Mouse (Mus musculus): ENCODE measurements around the gene Atxn3.
"Not testable (repeated sequence)": the region's sequence is repeated elsewhere in the genome, so short reads cannot be mapped to it uniquely, and the experiment has no call there.

Gene Atxn3

DNA sequence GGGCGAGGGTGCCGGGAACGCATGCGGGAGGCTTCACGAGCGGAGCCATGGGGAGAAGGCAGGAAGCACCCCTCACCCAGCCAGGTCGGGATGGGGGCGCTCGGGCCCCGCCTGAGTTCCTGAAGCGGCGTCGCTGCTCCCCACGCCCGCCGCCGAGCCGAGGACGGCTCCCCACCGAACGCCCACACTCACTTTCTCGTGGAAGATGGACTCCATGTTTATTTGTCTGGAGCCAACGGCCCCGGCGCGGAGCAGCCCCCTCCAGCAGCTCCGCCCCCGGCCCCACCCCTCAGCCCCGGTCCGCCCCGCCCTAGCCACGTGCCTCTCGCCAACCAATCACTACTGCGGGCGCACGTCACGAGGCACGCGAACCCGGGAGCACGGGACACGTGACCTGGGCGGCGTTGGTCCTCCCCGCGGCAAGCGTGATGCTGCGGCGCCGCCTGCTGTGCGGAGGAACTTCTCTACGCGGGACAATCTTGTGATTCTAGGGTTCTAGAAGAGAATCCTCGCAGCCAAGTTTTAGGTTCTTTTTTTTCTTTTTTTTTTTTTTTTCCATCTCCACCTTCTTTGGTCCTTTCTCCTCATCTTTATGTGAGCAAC is at the start of gene Atxn3:
TSS of gene Atxn3 (minus strand) at position 305 of the 603 bp plus-strand sequence.
- DNase-seq, result peak; percentile 99

GRCm38 (mm10) chr12:102000785-102001184 is 42.7 kb upstream of the Atxn3 start:
- DNase-seq, result no peak

DNA sequence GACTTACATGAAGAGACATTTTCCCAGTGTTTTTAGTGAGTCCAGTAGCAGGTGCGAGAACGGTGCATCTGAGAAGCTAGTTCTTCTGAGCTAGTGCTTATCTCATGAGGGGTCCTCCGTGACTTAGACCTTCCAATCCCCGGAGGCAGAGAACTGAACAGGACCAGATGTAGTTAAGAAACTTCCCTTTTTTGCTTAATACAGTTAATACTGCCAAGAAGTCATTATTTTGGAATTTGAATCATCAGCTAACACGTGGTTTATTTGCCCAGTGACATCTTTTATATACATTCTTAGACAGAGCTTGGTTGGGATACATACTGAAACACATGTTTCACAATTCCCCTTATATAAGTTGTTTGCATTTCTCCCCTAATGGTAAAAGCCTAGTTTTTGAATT is 40.9 kb upstream of the Atxn3 start:
- DNase-seq, result no peak

- DNase-seq, result no peak
Measured at GRCm38 (mm10) chr12:101994576-101995467, 36.8 kb upstream of the Atxn3 start.

GRCm38 (mm10) chr12:101987659-101988058 is 29.6 kb upstream of the Atxn3 start:
- DNase-seq, result no peak

DNA sequence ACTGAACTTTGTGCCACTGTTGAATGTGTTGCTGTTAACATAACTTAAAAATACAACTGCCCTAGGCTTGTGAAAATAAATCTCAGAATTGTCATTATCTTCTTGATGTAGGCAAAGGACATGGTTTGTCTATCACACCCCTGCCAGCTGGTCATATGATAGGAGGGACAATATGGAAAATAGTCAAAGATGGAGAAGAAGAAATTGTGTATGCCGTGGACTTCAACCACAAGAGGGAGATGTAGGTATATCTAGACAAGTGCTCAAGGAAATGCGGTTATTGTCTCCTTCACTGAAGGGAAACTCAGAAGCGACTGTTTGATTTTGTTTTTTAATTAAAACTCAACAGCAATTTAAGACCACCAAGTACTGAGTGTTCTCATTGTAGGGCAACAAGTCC is 27.1 kb upstream of the Atxn3 start:
- DNase-seq, result peak; percentile 31 to 52

DNA sequence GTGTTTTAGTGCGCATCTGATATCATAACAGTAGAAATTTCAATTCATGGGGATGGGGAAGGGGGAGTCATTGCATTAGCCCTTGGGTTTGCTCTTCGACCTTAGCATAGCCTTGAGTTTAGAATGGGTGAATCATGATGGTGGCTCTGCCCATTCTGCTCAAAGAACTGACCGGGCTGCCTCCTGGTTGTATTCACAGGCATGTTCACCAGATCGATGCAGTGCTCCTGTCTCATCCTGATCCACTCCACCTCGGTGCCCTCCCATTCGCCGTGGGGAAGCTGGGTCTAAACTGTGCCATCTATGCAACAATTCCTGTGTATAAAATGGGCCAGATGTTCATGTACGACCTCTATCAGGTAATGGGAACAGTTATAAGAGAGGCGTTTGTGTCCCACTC is 24.9 kb upstream of the Atxn3 start:
- no peak for DNase-seq

GRCm38 (mm10) chr12:101981559-101981958 is 23.5 kb upstream of the Atxn3 start:
- DNase-seq, result no peak

DNA sequence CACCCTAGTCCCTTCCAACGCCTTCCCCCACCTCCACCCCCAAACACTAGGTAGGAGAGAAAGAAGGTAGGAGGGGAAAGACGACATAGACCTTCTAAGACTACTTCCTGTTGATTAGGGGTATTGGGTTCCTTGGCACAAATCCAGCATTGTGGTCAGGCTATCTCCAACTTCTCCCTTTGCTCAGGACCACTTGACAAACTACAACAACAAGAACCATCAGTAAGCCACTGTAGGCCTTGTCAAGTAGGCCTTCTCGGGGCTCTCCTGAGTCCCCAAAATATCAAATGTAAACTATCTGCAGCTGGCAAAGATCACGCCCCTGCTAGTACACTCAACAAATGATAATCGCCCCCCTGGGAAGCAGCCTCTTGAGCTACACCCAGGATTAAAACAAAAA is 22.2 kb upstream of the Atxn3 start:
- DNase-seq, result peak in 1 of 2 experiments; percentile 15

DNA sequence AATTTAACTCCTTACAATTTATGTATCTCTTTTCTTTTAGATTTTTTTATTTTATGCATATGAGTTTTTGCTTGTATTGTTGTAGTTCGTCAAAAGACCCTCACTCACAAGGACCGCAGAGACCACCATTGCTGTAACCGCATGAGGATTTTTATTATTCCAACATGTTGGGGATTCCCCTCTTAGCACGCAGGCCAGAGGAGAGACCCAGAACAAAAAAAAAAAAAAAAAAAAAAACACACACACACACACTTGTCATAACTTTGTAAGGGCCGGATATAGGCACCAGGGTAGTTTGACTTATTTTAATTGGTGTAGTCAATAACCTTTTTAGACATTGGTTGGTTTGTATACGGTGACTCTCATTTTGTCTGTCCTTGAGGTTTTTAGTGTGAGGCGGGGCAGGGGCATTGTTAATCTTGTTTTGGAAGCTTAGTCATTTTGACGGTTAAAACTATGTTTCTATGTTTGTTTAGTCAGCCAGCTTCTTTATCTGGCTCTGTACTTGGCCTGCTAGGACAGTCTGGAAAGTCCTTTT is 21.2 kb upstream of the Atxn3 start:
- DNase-seq, result no peak

- no peak for DNase-seq
Measured at GRCm38 (mm10) chr12:101978588-101978987, 20.5 kb upstream of the Atxn3 start.

- DNase-seq, result no peak
Measured at GRCm38 (mm10) chr12:101978162-101978561, 20.1 kb upstream of the Atxn3 start.

DNA sequence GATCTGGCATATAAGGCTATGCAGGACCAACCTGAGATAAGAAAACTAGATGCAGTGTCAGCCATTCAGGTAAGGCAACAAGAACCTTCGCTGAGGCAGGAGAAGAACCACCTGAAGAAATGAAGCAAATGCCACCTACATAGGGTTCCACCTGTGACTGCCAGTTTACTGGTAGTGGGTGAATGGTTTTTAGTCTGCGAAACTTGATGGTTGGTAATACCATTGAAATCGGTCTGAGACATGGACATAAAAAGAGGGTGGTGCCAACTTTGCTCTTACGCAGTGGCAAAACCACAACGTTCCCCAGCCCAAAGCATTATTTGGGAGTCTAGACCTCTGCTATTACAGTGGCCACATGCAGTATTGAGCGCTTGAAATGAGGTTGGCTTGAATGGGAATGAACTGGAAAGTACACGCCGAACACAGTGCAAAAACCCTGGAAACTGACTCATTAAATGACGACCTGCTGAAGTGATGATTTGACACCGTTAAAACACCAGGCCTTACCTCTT is 19.4 kb upstream of the Atxn3 start:
- DNase-seq, result no peak

GRCm38 (mm10) chr12:101976651-101977403 is 18.8 kb upstream of the Atxn3 start:
- peak in 1 of 2 experiments; percentile 10 for DNase-seq

GRCm38 (mm10) chr12:101975601-101976571 is 17.8 kb upstream of the Atxn3 start, which contains the start of gene Cpsf2:
Gene Cpsf2, plus strand, starts transcription at chr12:101975988.
- DNase-seq, result peak; percentile 90

DNA sequence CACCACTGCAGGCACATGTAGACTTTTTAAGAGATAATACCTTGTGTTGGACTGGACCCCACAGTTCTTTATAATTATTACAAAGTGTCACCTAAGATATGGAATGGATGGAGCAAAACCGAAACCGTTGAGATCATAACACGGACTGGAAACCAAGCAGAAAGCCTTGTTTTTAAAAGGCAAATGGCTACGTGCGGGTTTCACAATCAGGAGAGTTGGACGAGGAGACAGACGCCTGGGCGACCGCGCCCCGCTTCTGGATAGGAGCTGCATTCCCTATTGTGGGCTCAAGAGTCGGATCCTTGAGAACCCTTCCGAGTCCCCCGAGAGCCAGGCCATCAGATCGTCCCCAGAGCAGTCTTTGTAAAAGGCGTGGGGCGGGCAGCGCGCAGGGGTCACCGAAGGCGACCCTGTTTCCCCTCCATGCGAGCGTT is 17.1 kb upstream of the Atxn3 start:
- no peak for DNase-seq

DNA sequence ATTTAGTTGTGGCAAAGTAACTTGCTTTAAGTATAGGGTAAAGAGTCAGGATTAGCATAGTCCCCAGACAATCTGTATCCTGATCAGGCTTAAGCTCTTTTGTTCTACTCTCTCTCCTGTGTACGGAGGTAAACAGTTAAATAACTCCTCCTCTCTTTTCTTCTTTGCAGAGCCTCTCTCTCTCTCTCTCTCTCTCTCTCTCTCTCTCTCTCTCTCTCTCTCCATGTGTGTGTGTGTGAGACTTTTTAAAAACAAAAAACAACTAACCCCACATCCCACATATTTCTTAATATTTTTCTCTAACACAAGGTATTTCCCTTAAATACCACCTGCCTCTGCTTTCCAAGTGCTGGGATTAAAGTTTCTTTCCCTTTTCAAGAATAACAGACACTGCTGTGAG is 16.5 kb upstream of the Atxn3 start:
- DNase-seq, result no peak

DNA sequence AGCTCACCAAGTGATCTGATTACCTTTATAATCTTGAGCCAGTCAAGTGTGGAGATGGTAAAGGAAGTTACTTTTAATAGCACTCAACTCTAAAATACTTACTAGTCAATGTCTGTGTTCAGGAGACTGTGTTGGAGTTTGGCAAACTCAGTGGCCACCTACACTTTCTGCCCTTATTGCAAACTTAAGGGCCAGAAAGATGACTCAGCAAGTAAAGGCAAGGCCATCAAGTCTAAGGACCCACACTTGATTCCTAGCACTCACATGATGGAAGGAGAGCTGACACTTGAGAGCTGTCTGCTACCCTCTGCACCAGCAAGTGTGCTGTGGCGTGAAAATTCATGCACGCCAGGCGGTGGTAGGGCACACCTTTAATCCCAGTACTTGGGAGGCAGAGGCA is 14.2 kb upstream of the Atxn3 start:
- DNase-seq, result no peak

DNA sequence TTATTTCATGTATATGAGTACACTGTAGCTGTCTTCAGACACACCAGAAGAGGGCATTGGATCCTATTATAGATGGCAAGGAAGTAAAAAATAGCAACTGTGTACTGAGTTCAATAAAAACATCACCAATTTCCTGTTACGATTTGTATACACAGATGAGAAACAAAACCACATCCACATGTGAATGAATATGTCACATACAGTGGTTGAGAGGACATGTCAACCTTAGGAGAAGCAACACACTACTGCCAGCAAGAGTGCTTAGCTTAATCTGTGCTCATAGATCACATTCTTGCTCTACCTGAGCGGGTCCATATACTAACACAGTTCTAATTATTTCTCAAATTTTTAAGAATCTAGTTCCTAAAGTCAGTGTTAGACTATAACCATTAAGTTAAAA is 13.3 kb upstream of the Atxn3 start:
- no peak for DNase-seq

DNA sequence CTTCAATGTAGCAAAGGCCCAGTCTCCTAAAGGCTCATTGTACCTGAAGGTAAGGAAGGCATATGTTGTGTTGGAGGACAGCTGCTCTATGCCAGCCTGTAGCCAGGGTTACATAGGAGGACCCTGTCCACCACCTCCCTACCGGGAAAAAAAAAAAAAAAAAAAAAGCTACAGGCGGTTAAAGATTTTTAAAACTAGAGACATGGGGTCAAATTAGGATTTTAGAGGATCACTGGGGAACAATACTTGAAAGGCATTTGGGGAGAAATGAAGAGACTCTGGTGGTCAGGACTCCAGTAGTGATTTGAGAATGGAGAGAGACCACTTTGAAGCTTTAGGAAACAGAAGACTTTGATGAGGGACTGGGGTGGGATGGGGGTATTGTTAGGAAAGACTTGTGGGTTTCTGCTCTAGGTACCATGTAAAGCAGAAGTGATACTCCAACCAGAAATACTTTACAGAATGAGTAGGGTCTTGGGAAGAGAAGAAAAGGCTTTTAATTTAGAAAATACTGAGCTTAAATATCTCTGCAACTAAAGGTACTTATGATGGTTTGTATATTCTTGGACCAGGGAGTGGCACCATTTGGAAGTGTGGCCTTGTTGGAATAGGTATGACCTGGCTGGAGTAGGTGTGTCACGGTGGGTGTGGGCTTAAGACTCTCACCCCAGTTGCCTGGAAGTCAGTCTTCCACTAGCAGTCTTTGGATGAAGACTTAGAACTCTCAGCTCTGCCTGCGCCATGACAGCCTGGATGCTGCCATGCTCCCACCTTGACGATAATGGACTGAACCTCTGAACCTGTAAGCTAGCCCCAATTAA is 1.1 kb upstream of the Atxn3 start:
- DNase-seq, result not testable (repeated sequence)

DNA sequence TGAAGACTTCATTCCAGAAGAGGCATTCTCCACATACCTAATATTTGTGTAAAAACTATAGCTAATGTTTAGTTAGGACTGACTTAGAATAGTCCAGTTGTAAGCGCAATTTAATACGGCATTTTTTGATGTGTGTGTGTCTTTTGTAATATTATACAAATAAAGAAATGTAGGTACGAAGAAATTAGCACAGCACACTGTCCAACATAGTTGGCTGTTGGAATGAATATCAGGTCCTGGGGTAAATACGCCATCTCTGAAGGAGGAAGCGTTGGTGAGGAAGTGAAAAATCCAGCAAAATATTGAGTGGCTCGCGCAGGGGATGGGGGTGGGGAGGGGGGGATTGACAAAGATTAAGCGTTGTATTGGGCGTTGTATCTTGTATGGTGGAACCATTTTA is 510 bp upstream of the Atxn3 start:
- DNase-seq, result no peak

Data from cerebellum, postnatal 10 days (tissue).